Mouse (Mus musculus): Measurements from ENCODE around the gene Rab3a. TPM values are rescaled to one million over a fixed set of nuclear protein-coding genes. Genes with fewer than 3 reads are reported as not detected.

The Rab3a gene
- 10 to 100 TPM; 44.6 to 50.4 TPM for total RNA-seq (2021)
- long read RNA-seq, experiment 1, transcript Rab3a-201 (5 exons, 1,363 nt) = major isoform, 33 of 53 reads
- long read RNA-seq, experiment 1, partial matches to known transcripts = 2 of 53 reads
- long read RNA-seq, experiment 1, other reads (novel, unspliced or antisense) = 15 of 53 reads
- long read RNA-seq, experiment 2, transcript Rab3a-201 (5 exons, 1,363 nt) = major isoform, 51 of 71 reads
- long read RNA-seq, experiment 2, partial matches to known transcripts = 1 of 71 reads
- long read RNA-seq, experiment 2, other reads (novel, unspliced or antisense) = 19 of 71 reads

DNA sequence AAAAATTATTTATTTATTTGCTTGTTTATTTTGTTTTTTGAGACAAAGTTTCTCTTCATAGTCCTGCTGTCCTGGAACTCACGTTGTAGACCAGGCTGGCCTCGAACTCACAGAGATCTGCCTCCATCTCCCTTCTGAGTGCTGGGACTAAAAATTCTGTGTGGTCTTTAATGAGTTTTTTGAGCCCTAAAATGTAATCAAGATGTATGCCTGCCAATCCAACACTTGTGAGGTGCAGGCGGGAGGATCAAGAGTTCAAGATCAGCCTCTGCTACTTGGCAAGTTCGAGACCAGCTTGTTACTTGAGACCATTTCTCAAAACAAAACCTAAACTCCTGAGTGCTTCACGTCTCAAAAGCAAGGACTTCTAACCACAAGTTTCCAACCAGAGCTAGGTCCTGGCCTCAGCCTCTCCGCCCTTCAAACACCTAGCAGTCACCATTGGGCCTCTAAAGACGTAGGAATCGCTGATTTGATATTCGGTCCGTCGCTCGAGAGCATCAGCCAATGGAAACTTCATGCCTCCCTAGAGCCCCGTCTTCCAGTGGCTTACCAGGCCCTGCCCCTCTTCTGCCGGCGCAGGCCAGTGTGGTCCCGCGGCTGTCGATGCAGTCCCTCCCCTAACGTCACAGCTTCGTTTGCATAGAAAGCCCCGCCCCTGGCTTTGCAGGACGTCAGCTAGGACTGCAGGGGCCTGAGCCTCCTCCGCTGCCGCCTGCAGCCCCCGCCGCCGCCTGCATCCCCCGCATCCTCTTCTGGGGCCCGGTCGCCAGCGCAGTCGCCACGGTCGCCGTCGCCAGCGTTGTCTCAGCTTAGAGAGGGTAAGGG lies at the start of gene Rab3a:
TSS of gene Rab3a (plus strand) at position 637 of the 828 bp plus-strand sequence.
- peak; percentile 89 for DNase-seq

DNA sequence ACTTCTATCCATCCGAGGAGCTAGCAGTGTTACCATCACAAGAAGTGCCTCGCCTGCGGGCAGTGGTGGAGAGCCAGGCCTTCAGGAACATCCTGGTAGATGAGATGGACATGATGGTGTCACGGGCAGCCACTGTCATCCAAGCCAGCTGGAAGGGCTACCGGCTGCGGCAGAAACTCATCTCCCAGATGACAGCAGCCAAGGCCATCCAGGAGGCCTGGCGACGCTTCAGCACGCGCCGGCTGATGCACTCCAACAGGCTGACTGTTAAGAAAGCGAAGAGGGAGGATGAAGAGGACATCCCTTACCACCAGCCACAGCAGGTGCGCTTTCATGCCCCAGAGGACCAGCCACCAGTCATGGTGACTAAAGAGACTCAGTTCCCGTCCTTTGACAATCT lies 46.2 kb upstream of the Rab3a start:
- DNase-seq = no peak

DNA sequence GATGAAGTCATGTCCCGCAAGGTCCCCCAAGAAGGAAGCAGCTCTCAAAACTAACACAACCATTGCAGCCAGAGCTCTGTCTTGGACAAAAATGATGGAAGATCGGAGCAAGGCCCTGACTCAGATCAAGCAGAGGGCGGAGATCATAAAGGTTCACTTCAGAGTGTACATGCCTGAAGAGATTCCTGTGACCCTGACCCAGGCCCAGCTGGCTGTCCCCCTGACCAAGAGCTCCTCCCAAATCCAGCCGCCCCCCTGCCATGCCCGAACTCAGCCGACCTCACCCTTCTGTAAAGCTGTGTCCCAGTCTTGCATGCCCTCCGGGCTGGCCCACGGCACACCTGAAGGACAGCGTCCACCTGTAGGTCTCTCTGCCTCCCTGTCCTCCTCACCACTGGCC lies 44.7 kb upstream of the Rab3a start:
- DNase-seq = no peak

DNA sequence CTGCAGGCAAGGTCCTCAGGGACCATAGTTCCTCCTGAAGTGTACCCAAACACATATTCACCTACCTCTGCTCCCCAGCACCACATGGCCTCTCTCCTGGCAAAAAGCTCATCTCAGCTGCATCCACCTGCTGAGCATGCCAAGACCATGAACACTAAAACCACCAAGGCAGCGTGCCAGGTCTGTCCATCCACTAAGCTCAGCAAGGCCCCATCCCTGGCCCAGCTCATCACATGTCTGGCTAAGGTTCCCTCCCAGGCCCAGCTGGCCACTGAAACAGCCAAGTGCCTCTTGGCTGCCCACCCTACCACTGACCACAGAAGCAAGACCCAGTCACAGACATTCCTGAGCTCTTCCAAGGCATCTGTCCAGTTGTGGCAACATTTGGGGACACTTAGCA lies 44.2 kb upstream of the Rab3a start:
- DNase-seq = peak; percentile 72

DNA sequence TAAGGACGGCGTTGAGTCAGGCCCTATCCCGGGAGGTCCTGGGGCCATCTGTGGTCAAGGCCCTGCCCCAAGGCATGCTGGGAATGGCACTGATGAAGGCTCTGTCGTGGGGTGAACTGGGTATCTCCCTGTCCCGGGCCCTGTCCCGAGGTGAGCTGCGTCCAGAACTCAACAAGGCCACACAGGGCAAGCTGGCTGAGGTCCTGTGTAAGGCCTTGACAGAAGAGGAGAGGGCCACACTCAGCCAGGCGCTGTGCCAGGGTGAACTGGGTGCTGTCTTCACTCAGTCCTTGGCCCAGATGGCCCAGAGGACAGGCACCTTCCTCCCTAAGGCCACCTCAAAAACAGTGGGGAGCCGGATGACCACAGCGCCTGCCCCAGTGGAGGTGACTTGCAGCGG lies 43.4 kb upstream of the Rab3a start:
- no peak for DNase-seq

DNA sequence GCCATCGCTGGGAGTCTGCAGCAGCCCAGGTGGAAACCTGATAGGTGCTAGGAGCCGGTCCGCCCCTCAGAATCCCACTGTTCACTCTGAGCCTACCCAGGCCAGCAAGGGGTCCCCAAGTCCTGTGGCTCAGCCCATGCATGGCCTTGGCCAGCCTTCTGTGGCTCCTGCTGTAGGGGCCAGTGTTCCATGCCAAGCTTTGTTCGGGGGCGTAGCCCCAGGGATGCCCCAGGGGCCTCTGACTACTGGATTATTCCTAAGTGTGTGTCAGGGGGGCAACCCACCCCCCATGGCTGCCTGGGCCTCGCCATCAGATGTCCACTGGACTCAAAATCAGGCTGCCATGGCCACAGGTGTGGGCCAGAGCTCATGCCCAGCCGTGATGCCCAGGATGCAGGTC lies 40.5 kb upstream of the Rab3a start:
- no peak for DNase-seq

DNA sequence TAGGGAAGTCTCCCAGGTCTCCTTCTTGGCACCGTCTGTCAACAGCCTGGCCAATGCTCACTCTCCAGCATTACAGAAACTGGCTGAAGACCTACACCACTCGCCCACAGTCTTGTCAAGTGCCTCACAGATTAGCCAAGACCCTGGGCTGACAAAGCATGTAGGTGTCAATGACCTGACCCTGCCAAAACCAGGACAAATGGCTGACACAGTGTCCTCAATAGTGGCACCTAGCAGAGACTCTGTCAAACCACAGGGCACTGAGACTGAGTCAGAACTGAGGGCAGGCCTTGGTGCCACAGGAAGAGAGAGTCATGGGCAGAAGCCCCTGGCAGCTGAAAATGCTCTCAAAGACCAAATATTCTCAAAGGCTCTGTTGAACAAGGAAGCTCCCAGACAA lies 39.4 kb upstream of the Rab3a start:
- DNase-seq = peak; percentile 2

DNA sequence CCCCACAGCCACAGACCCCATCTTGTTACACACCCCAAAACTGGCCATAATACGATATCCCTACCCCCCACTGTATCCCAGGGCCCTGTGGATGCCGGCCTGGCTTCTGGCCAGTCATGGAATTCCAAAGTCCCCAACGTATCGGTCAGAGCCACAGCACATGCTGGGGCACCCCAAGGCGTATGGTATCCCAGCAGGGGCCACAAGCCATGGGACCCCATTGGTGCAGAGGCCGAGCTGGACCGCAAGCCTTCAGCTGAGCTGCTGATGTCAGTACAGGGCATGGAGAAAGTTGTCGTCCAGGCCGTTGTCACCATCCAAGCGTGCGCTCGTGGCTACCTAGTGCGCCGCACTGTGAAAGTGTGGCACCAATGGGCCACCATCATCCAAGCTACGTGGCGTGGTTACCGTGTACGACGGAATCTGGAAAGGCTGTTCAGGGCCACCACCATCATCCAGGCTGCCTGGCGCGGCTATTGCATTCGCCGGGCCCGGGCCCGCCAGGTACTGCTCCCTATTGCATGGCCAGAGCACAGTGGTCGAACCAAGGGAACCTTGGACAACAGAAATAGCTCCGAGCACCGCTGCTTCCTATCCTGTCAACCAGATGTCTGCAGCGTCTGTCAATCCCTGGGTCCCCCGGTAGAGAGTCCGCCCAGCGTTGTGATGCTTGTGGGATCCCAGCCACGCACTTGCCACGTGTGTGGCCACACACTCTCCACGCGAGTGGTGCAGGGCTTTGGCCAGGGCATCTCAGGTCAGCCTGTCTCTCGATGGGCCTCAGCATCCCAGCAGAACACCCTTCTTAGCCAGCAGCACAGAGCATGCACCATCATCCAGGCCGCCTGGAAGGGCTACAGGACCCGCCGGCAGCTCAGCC lies 37.7 kb upstream of the Rab3a start:
- DNase-seq = peak; percentile 16

DNA sequence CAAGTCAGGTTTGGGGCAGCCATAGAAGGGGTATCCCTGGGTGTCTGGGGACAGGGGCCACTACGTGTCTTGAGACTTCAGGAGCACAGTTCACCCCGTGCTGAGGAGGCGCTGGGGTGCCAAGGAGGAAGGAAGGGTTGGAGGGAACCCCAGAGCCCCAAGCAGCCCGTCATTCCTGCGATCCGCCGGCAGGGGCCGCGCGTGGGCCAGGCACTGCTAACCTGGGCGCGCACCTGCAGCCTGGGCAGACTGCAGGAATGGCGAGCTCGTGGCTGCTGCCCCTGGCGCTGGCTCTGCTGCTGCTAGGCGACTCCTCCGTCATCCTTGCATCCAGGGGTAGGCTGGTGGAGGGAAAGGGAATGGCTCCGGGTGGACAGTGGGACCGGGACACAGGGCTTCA lies 36.2 kb upstream of the Rab3a start, which contains the start of gene Gm3336:
TSS of gene Gm3336 (plus strand) at position 247 of the 400 bp plus-strand sequence.
- peak; percentile 52 for DNase-seq

DNA sequence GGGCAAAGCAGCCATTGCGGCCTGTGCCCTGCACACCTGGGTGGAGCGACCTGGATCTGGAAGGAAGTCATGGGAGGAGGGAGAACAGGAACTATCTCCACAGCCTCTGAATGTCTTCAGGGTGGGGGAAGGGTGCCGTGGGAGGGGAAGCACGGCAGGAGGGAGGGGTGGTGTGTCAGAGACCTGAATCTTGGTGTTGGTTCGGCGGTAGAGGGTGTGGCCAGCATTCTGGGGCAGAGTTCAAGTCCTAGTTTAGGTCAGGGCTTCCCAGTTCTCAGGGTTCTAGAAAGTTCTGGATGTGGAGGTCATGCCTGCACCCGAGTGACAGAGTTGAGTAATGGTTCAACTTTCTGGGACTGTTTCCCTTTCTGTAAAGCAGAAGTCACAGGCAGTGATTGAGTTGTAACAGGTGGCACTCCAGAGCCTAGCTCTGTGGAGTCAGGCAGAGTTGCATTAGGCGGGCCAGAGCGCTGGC lies 34.6 kb upstream of the Rab3a start:
- DNase-seq = peak; percentile 6

DNA sequence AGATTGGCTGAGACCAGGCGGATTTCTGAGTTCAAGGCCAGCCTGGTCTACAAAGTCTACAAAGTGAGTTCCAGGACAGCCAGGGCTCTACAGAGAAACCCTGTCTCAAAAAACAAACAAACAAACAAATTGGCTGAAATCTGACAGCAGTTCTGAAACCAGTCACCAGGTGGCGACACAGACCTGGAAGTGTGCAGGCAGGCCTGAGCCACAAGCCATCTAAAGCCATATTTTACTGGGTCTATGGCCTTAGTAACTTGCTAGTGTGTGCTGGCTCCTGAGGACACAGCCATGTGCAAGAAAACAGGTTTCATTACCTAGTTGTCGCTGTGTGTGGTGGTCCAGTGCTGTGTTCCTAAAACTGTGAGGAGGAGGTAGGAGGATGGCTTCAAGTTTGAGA lies 33.7 kb upstream of the Rab3a start:
- peak; percentile 81 for DNase-seq

DNA sequence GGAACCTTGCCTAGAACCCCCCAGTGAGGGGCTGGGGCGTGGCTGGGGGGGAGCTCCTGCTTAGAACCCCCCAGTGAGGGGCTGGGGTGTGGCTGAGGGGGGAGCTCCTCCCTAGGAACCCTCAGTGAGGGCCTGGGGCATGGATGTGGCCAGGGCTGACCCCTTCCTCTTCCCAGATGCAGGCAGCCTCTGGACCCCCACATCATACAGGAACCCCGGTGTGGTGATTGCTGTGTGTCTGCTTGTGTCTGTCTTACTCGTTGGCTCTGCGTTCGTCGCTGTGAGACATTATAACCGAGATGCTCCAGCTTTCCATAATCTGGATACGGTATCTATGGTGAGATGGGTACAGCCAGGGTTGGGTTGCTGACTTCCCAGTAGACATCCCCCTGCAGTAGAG lies 32.9 kb upstream of the Rab3a start:
- peak; percentile 3 for DNase-seq

DNA sequence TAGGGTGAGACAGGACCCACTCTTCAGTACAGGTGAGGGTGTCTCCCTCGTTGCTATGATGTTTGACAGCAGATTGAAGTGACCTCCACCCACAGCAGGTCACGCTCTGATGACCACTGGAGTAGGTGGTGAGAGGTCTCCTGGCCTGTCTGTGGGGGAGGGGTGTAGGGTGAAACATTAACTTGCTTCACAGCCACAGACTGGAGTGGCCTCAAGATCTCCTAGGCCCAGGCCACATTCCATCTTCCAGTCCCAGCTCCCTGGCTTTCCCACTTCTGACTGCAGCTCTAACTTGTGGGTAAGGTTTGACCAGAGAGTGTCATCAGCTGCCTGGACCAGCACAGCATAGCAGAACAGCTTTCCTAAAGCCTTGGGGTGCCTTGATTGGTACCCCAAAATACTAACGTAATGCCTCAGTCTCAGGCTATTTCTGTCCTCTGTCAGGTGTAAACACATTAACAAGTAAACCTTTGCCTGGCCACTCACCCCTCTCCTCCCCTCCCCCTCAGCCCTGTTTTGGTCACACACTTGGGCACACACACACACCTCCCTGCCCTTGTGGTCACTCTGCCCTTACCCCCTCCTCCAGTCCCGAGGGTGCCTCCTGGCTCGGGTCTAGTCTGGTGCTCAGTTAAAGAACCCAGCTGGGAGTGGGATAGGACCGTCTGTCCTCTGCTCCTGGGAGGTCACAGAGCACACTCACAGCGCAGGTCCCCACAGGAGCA lies 30.8 kb upstream of the Rab3a start, which contains the start of gene Pde4c:
TSS of gene Pde4c (plus strand) at position 235 of the 725 bp plus-strand sequence.
- DNase-seq = peak; percentile 2

DNA sequence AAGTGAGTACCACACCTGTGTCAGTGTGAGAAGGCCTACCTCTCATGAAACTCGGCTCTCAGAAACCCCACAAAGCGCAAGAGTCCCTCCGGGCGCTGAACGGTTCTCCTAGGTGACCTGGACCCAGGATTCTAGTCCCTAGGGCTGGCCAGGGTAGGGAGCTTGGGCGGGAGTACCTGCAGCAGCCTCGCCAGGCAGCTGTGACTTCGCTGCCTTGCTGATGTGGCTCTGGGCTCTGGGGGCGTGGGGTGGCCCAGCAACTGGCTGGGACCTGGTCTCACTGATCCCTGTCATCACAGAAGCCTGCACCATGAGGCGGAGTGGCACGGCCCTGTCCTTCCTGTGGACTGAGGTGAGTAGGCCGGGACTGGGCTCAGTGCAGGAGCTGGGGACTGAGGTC lies 30.3 kb upstream of the Rab3a start:
- DNase-seq = peak; percentile 3

DNA sequence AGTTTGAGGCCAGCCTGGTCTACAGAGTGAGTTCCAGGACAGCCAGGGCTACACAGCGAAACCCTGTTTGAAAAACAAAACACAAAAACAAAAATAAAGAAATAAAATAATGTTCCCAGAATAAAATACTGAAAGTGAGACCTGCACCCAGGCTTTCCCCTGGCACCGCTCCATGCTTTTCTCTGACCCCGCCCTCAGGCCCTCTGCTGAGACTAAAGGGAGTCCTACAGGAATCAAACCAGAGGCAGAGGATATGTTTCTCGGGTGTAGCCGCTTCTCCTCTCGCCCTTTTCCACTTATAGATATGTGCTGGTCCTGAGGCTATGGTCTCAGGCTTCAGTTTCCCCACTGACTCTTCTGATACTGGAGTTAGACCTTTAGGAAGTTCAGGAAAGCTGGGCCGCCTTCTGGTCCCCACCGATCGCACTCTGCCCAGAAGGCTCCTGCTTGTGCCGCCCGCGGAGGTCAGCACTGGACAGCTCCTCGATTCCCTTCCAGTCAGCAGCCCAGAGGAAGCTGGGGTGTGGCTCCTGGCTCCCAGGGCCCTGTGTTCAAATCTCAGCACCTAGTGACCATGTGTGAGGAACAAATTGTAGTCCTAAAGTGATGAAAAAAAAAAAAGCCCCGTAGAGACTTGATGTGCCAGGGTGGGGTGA lies 28.6 kb upstream of the Rab3a start:
- DNase-seq = peak; percentile 34

DNA sequence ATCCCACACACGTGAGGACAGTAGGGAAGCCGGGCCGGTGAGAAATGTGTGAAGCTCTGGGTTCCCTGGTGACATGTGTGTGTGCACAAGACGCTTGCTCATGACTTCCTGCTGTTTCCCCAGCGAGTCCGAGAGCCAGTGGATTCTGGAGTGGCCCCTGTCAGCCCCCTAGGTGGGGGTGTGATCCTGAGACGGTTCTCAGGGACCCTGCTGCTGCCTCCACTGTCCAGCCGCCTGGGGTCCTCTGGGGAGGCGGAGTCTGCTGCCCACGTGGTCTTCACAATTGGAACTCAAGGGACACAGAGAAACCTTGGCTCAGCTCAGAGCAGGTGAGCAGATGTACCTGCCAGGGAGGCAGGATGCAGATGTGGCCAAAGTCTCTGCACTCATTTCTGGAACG lies 27.8 kb upstream of the Rab3a start:
- DNase-seq = peak; percentile 3

DNA sequence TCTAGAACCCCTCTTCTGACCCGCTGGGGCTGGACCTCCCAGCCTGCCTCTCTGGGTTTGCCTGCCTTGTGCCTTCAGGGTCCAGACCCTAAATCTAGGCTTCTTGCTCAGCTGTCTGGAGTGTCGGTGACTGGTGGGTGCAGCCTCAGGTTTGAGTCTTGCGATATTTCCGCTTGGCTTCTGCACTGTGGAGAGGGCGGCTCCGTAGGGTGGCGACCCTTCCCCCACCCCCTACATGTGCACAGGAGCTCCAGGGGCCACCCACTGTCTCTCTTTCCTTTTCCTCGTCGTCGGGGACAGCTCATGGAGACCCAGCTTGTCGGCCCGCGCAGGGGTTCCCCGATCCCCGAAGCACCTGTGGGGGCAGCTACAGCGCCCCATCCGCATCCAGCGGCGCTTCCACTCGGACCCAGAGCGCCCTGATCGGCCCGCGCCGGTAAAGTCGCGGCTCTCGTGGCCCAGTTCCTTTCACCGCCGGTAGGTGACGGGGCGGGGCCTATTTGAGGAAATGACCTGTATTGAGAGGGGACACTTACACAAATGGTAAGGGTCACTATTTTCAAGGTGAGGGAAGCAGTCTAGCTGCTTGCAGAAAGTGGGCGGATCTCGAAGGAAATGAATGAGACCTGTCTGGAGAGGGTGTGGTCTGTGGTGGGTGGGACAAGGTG lies 24.5 kb upstream of the Rab3a start:
- peak; percentile 5 for DNase-seq

DNA sequence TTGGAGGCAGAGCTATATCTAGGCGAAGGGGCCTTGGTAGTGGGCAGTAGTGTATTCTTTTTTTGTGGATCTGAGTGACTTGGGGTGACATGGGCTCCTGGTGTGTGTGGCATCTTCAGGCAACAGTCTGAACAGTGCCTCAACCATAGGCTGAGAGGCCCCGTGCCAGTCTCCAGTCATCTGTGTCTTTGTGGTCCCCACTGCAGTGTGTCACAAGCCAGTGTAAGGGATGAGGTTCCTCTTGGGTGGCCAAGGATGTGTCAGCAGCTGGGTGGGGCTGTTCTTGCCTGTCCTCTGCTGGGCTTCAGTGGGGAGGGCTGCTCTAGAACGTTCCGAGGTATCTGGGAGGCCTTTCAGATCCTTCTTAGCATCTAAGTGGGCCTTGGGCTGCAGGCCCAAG lies 23.5 kb upstream of the Rab3a start:
- peak; percentile 3 for DNase-seq

DNA sequence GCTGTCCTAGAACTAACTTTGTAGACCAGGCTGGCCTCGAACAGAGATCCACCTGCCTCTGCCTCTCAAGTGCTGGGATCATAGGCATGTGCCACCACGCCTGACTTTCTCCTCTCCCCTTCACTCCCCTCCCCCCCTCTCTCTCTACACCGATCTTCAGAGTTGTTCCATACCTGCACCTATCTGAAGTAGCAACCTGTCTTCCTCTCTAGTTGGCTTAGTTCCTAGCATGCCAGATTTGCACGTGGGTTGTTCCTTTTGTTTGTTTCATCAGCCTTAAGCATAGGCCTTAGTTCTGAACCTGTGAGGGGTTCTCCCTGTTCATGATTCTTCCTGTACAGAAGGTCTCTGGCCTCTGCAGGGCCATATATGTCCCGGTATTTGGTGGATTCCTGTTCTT lies 16.8 kb upstream of the Rab3a start:
- DNase-seq = no peak

DNA sequence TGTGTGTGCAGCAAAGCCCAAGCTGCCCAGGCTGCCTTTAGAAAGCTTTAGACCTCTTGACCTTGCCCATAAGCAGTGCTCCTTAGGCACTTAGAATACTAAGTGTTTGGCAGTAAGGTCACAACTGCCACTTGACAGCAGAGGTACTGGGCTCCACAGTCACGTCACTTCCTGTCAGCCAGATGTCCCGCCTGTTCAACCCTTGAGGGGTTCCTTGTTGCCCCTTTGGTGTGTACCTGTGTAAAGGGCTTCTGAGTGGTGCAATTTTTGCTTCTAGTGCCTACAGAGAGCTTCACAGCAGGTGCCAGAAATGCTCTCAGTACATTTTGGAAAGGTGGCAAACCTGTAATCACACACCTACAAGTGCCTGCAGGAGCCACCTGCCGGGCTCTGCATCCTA lies 16.3 kb upstream of the Rab3a start:
- DNase-seq = no peak

DNA sequence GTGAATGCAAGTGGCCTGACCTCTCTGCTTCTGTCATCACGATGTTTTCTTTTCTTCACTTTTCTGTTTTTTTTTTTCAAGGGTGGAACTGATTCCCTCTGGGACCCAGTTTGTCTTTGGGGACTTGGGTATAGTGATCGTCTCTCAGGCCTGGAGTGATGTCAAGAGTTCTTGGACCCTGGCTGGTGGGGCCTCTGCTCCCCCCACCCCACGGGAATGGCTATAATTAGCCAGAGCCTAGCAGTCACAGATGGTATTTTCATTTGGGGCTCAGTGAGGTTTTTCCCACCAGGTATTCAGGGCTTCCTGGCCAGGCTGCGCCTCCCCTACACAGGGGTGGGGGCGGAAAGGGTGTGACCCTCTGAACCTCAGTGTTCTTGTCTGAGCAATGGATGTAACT lies 12.8 kb upstream of the Rab3a start:
- no peak for DNase-seq
